Mouse (Mus musculus): ENCODE measurements around the gene Rhbdl1. TPM values are rescaled to one million over a fixed set of nuclear protein-coding genes. Genes with fewer than 3 reads are reported as not detected.

The Rhbdl1 gene
- polyA plus RNA-seq, 1 experiment from 2014 or later: 0.35 TPM

DNA sequence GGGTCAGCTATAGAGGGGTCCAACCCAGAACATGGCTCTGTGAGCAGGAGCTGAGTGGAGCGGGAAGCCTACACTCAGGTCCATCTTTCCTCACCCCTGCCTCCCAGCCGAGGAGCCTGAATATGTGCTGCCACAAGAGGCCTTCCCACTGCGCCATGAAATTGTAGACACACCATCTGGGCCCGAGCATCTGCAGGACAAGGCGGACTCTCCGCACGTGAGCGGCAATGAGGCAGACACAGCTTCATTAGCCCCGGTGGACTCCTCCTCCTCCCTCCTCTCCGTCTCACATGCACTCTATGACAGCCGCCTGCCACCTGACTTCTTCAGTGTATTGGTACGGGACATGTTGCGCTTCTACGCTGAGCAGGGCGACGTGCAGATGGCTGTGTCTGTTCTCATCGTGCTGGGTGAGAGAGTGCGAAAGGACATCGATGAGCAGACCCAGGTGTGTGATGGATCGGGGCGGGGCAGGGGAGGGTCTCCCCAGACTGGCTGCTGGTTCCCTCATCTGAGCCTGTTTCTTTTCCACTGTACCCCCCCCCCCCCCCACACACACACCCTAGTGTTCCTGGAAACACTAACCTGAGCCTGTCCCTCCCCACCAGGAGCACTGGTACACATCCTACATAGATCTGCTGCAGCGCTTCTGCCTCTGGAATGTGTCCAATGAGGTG, 9.4 kb downstream of the Rhbdl1 start:
- H3K4me2 ChIP-seq (ENCODE audit: low read depth, low read length): no peak overlapping the region
- peaks cover 49% of the 10 kb centered on the region for H3K4me1 ChIP-seq (ENCODE audit: insufficient read depth)
- no peaks in the 10 kb centered on the region for H3K9me3 ChIP-seq (ENCODE audit: low read length)
- WGBS (ENCODE audit: insufficient replicate concordance): 92% methylated on average over 22 of the region's 22 CpGs
- no peaks in the 10 kb centered on the region for H3K27me3 ChIP-seq (ENCODE audit: insufficient read depth, low read length)
- no peak for DNase-seq
- H3K27ac ChIP-seq (ENCODE audit: low read depth): no peak overlapping the region
- TF ChIP-seq EP300 (IDR thresholded peaks at IDR 0.05; ENCODE audit: low read depth): no peak
- TF ChIP-seq CTCF (IDR thresholded peaks at IDR 0.05; ENCODE audit: low read depth): no peak
- peaks cover 31% of the 10 kb centered on the region for H3K36me3 ChIP-seq (replicated peaks; ENCODE audit: insufficient read depth, low read length)
- no peak for ATAC-seq
- no peak overlapping the region for H3K4me3 ChIP-seq (ENCODE audit: low read depth, low read length)
- no peak overlapping the region for H3K9ac ChIP-seq (replicated peaks)

DNA sequence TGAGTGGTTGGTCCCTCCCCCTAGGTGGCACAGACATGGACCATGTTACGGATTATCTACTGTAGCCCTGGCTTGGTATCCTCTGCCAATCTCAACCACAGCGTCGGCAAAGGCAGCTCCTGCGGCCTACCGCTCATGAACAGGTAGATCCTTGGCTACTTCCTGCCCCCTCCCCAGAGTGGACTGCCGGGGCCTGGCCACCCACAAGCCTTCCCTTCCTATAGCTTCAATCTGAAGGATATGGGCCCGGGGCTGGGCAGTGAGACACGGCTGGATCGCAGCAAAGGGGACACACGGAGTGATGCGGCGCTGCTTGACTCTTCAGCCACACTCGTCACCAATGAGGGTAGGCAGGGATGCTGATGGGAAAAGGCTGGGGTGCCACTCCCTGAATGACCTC, 10.1 kb downstream of the Rhbdl1 start:
- Histone ChIP-seq H3K36me3 (replicated peaks; ENCODE audit: insufficient read depth, low read length) (peaks cover 31% of the 10 kb centered on the region), H3K9ac (replicated peaks) (no peak overlapping the region), H3K27me3 (ENCODE audit: insufficient read depth, low read length) (no peaks in the 10 kb centered on the region), H3K9me3 (ENCODE audit: low read length) (no peaks in the 10 kb centered on the region), H3K4me3 (ENCODE audit: low read depth, low read length) (no peak overlapping the region), H3K4me2 (ENCODE audit: low read depth, low read length) (no peak overlapping the region), H3K4me1 (ENCODE audit: insufficient read depth) (peaks cover 48% of the 10 kb centered on the region), H3K27ac (ENCODE audit: low read depth) (no peak overlapping the region)
- TF ChIP-seq CTCF (IDR thresholded peaks at IDR 0.05; ENCODE audit: low read depth) (no peak), EP300 (IDR thresholded peaks at IDR 0.05; ENCODE audit: low read depth) (no peak)
- 92% methylated on average over 13 of the region's 13 CpGs for WGBS (ENCODE audit: insufficient replicate concordance)
- no peak for DNase-seq
- ATAC-seq: no peak

DNA sequence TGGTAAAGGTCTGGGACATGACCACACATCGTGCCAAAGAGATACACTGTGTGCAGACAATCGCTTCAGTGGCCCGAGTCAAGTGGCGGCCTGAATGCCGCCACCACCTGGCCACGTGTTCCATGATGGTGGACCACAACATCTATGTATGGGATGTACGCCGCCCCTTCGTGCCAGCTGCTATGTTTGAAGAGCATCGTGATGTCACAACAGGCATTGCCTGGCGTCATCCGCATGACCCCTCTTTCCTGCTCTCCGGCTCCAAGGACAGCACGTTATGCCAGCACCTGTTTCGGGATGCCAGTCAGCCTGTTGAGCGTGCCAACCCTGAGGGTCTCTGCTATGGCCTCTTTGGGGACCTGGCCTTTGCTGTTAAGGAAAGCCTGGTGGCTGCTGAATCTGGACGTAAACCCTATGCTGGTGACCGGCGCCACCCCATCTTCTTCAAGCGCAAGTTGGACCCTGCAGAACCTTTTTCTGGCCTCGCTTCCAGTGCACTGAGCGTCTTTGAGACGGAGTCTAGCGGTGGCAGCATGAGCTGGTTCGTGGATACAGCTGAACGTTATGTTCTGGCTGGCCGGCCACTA, 11.0 kb downstream of the Rhbdl1 start:
- no peak overlapping the region for H3K9ac ChIP-seq (replicated peaks)
- 91% methylated on average over 27 of the region's 27 CpGs for WGBS (ENCODE audit: insufficient replicate concordance)
- DNase-seq (no peak), ATAC-seq (no peak)
- H3K27ac ChIP-seq (ENCODE audit: low read depth): no peak overlapping the region
- H3K4me2 ChIP-seq (ENCODE audit: low read depth, low read length): no peak overlapping the region
- peaks cover 24% of the 10 kb centered on the region for H3K36me3 ChIP-seq (replicated peaks; ENCODE audit: insufficient read depth, low read length)
- H3K27me3 ChIP-seq (ENCODE audit: insufficient read depth, low read length): 0 out of 2 replicates have a peak, but pooled peaks cover 4% of the 10 kb centered on the region
- H3K4me1 ChIP-seq (ENCODE audit: insufficient read depth): peaks cover 39% of the 10 kb centered on the region
- no peak overlapping the region for H3K4me3 ChIP-seq (ENCODE audit: low read depth, low read length)
- no peak for TF ChIP-seq CTCF (IDR thresholded peaks at IDR 0.05; ENCODE audit: low read depth)
- no peak for TF ChIP-seq EP300 (IDR thresholded peaks at IDR 0.05; ENCODE audit: low read depth)
- H3K9me3 ChIP-seq (ENCODE audit: low read length): no peaks in the 10 kb centered on the region

DNA sequence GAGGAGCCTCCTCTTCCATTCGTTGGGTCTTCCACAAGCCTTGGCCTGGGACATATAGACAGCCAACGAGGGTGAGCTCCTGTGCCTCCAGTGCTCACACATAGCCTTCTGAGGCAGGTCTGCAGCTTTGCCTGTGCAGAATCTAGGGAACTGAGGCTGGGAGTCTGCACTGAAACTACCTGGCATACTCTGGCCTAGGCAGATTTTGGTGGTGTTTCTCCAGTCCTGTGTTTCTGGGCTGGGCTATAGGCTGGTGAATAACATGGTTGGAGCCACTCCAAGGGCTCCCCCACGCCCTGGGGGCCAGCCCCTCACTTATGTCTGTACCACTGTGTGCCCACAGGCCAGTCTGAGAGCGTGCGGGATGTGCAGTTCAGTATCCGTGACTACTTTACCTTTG, 11.8 kb downstream of the Rhbdl1 start:
- H3K36me3 ChIP-seq (replicated peaks; ENCODE audit: insufficient read depth, low read length): peaks cover 17% of the 10 kb centered on the region
- H3K4me2 ChIP-seq (ENCODE audit: low read depth, low read length): peak overlapping the region; percentile 92; the same call in 1 of the 2 replicates
- 83% methylated on average over 6 of the region's 6 CpGs for WGBS (ENCODE audit: insufficient replicate concordance)
- H3K9me3 ChIP-seq (ENCODE audit: low read length): no peaks in the 10 kb centered on the region
- H3K4me1 ChIP-seq (ENCODE audit: insufficient read depth): peaks cover 35% of the 10 kb centered on the region
- H3K27ac ChIP-seq (ENCODE audit: low read depth): no peak overlapping the region
- H3K27me3 ChIP-seq (ENCODE audit: insufficient read depth, low read length): 0 out of 2 replicates have a peak, but pooled peaks cover 5% of the 10 kb centered on the region
- ATAC-seq (no peak), DNase-seq (no peak)
- H3K9ac ChIP-seq (replicated peaks): no peak overlapping the region; the same call in 1 of the 2 replicates
- no peak for TF ChIP-seq CTCF (IDR thresholded peaks at IDR 0.05; ENCODE audit: low read depth)
- TF ChIP-seq EP300 (IDR thresholded peaks at IDR 0.05; ENCODE audit: low read depth): no peak
- no peak overlapping the region for H3K4me3 ChIP-seq (ENCODE audit: low read depth, low read length)

DNA sequence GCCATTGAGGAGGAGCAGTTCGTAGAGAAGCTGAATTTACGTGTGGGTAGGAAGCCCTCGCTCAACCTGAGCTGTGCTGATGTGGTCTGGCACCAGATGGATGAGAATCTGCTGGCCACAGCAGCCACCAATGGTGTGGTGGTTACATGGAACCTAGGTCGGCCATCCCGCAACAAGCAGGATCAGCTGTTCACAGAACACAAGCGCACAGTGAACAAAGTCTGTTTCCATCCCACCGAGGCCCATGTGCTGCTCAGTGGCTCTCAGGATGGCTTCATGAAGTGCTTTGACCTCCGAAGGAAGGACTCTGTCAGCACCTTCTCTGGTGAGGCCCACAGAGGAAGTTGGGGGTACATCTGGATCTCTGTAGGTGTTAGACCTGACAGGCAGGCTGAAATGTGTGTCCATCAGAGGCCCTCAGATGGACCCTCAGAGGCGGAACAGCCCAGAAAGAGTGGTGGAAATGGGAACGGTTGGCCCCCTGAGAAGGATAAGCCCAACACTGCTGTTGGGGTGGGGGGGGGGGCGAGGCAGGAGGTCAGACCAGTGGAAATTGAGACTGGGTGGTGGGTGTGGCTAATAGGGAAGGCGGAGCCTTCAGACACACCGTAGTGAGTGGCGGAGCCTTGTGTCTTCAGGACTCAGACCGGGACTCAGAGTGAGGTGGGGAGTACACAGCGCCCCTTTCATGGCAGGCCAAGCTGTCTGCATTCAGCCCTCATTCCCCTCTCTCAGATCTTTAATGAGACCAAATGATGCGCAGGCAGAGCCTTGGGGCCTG, 12.5 kb downstream of the Rhbdl1 start:
- peak overlapping the region; percentile 74 for H3K4me3 ChIP-seq (ENCODE audit: low read depth, low read length)
- DNase-seq: no peak
- 66% methylated on average over 17 of the region's 17 CpGs for WGBS (ENCODE audit: insufficient replicate concordance)
- peak overlapping the region; percentile 71 for H3K9ac ChIP-seq (replicated peaks)
- peaks cover 13% of the 10 kb centered on the region for H3K27me3 ChIP-seq (ENCODE audit: insufficient read depth, low read length)
- ATAC-seq: no peak
- H3K4me1 ChIP-seq (ENCODE audit: insufficient read depth): peaks cover 29% of the 10 kb centered on the region
- H3K27ac ChIP-seq (ENCODE audit: low read depth): no peak overlapping the region
- TF ChIP-seq CTCF (IDR thresholded peaks at IDR 0.05; ENCODE audit: low read depth) (no peak), EP300 (IDR thresholded peaks at IDR 0.05; ENCODE audit: low read depth) (no peak)
- H3K9me3 ChIP-seq (ENCODE audit: low read length): no peaks in the 10 kb centered on the region
- peaks cover 13% of the 10 kb centered on the region for H3K36me3 ChIP-seq (replicated peaks; ENCODE audit: insufficient read depth, low read length)
- peak overlapping the region; percentile 92 for H3K4me2 ChIP-seq (ENCODE audit: low read depth, low read length)

DNA sequence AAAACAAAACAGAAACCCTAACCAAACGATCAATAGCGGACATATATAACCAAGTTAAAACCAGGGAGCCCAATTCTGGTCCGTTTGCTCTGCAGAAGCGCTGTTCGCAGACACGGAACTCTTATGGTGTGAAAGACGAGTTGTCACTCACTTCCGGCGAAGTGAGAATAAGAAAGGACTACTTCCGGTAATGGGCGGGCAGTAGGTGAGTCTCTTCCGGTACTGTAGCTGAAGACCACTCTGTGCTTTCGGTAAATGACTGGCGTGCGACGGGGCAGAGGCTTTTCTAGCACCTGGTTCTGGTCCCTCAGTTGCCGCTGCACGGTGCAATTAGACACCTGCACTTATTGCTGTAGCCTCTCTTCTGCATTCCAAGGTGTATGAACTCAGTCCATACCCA, 13.6 kb downstream of the Rhbdl1 start, which contains the start of gene Wdr24:
Gene Wdr24, plus strand, starts transcription at position 176 of the 400 bp plus-strand sequence.
- Histone ChIP-seq H3K27ac (ENCODE audit: low read depth) (peak within 1 kb of the TSS; percentile 62), H3K4me3 (ENCODE audit: low read depth, low read length) (peak within 1 kb of the TSS; percentile 74), H3K27me3 (ENCODE audit: insufficient read depth, low read length) (peaks cover 24% of the 10 kb centered on the region), H3K9ac (replicated peaks) (peak within 1 kb of the TSS; percentile 71), H3K4me2 (ENCODE audit: low read depth, low read length) (peak within 1 kb of the TSS; percentile 92), H3K9me3 (ENCODE audit: low read length) (no peaks in the 10 kb centered on the region), H3K4me1 (ENCODE audit: insufficient read depth) (peaks cover 22% of the 10 kb centered on the region), H3K36me3 (replicated peaks; ENCODE audit: insufficient read depth, low read length) (peaks cover 13% of the 10 kb centered on the region)
- ATAC-seq: peak; percentile 79
- TF ChIP-seq EP300 (IDR thresholded peaks at IDR 0.05; ENCODE audit: low read depth) (peak; percentile 44; the same call in 1 of the 2 replicates), CTCF (IDR thresholded peaks at IDR 0.05; ENCODE audit: low read depth) (peak; percentile 7; the same call in 1 of the 2 replicates)
- DNase-seq: peak; percentile 80
- under 1% methylated on average over 18 of the region's 18 CpGs for WGBS (ENCODE audit: insufficient replicate concordance)
